Mouse (Mus musculus): ENCODE data around the gene Zfyve16. TPM values are rescaled to one million over a fixed set of nuclear protein-coding genes. Genes with fewer than 3 reads are reported as not detected.

Gene Zfyve16
- 10.0 and 10.3 TPM in 2 replicates for polyA plus RNA-seq (2016; fragmentation: Nextera tagmentation; extraction: Ambion mirVana)

DNA sequence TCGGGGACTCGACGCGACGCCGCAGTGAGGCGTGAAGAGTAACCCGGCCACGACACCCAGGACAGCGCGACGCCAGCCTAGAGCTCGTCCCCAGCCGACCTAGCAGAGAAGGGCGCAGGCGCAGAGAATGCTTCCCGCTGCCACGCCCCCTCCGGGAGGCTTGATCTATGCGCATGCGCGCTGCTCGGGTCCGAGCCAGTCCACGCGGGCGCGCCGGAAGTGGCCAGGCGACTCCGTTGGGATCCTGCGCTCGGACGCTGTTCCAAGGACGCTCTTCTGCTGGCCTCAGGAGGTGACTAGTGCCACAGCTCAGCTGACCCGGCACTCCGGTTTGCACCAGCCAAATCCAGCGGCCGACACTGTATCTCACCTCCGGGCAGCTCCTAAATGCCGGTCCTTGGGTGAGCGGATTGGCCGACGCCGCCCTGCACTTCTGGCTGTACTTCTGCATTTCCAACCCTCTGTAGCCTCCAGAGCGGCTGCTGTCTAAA, at the start of gene Zfyve16:
Gene Zfyve16 (minus strand): TSS at position 148 of the 491 bp plus-strand sequence.
- peaks cover 14% of the 10 kb centered on the region for H3K4me1 ChIP-seq
- H3K27me3 ChIP-seq (ENCODE audit: poor library complexity, severe bottlenecking) = no peaks in the 10 kb centered on the region
- peak within 1 kb of the TSS; percentile 75 for H3K4me3 ChIP-seq
- WGBS = 0% methylated on average over 46 of the region's 46 CpGs
- H3K9me3 ChIP-seq = no peaks in the 10 kb centered on the region
- peak; percentile 98 for DNase-seq (ENCODE audit: extremely low spot score, low spot score)
- H3K27ac ChIP-seq = peak within 1 kb of the TSS; percentile 92
- H3K36me3 ChIP-seq (replicated peaks) = no peaks in the 10 kb centered on the region; the same call in 1 of the 2 replicates

DNA sequence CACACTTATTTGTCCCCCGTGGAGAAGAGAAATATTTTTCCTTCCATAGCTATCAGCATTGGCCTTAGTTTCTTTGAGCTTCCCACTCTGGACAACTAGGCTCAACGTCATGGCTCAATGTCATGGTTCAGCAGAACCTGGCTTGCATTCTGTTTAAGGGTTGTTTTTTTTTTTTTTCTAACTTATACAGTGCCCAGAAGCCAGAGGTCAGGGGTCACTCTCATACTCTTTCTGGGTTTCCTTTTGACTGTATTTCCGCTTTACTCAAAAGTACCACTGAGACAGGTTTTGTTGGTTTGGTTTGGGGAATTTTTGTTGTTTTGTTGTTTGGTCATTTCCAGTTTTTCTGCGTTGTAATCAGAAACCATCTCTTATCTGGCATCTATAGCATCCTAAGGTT, 47.5 kb upstream of the Zfyve16 start:
- Histone ChIP-seq H3K36me3 (replicated peaks) (no peaks in the 10 kb centered on the region), H3K27ac (no peak overlapping the region), H3K4me1 (peaks cover 11% of the 10 kb centered on the region), H3K4me3 (no peak overlapping the region), H3K27me3 (ENCODE audit: poor library complexity, severe bottlenecking) (no peaks in the 10 kb centered on the region), H3K9me3 (no peaks in the 10 kb centered on the region)
- WGBS = 84% methylated on average over 4 of the region's 4 CpGs
- no peak for DNase-seq (ENCODE audit: extremely low spot score, low spot score)

DNA sequence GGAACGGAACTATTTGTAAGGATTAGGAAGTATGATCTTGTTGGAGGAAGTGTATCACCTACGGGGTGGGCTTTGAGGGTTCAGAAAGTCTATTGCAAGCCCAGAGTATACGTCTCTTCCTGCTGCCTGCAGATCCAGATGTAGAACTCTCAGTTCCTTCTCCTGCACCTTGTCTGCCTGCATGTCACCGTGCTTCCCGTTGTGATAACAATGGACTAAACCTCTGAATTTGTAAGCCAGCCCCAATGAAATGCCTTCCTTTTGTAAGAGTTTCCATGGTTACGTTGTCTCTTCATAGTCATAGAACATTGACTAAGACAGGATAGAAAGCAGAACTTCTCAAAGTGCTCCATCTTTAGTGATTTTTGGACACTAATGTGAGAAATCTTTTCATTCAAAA, 46.0 kb upstream of the Zfyve16 start:
- Histone ChIP-seq H3K4me1 (peaks cover 11% of the 10 kb centered on the region), H3K27ac (no peak overlapping the region), H3K27me3 (ENCODE audit: poor library complexity, severe bottlenecking) (no peaks in the 10 kb centered on the region), H3K9me3 (no peaks in the 10 kb centered on the region), H3K4me3 (no peak overlapping the region), H3K36me3 (replicated peaks) (no peaks in the 10 kb centered on the region)
- no peak for DNase-seq (ENCODE audit: extremely low spot score, low spot score)
- 67% methylated on average over 6 of the region's 6 CpGs for WGBS

DNA sequence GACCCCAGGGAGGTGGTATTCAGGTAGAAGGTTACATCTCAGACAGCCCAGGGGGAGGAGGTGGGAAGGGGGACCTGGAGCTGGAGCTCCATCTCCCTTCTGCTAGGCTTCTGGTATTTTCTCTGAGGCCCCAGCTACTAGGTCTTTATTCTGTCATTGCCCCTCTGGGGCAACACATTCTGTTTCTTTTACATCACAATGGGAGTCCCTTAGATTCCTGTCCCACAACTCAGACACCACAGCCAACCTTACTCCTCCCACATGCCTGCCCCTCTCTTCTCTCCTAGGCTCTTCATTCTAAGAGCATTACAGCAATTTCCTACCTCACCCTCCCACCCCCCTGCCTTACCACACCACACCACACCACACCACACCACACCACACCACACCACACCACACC, 45.4 kb upstream of the Zfyve16 start, which contains the start of gene Spz1:
Gene Spz1 (minus strand): TSS at position 101 of the 400 bp plus-strand sequence.
- Histone ChIP-seq H3K27me3 (ENCODE audit: poor library complexity, severe bottlenecking) (no peaks in the 10 kb centered on the region), H3K27ac (no peak within 1 kb of the TSS), H3K36me3 (replicated peaks) (no peaks in the 10 kb centered on the region), H3K9me3 (no peaks in the 10 kb centered on the region), H3K4me3 (no peak within 1 kb of the TSS), H3K4me1 (peaks cover 11% of the 10 kb centered on the region)
- DNase-seq (ENCODE audit: extremely low spot score, low spot score) = no peak

- Histone ChIP-seq H3K4me1 (peaks cover 17% of the 10 kb centered on the region), H3K9me3 (no peaks in the 10 kb centered on the region), H3K36me3 (replicated peaks) (no peaks in the 10 kb centered on the region), H3K4me3 (no peak overlapping the region), H3K27ac (no peak overlapping the region), H3K27me3 (ENCODE audit: poor library complexity, severe bottlenecking) (no peaks in the 10 kb centered on the region)
- WGBS = 83% methylated on average over 5 of the region's 5 CpGs
- DNase-seq (ENCODE audit: extremely low spot score, low spot score) = no peak
Measured at GRCm38 (mm10) chr13:92559429-92559828, 28.8 kb upstream of the Zfyve16 start.

GRCm38 (mm10) chr13:92557229-92557628, 26.6 kb upstream of the Zfyve16 start:
- H3K36me3 ChIP-seq (replicated peaks) = no peaks in the 10 kb centered on the region
- peak overlapping the region; percentile 11; the same call in 1 of the 2 replicates for H3K27ac ChIP-seq
- WGBS = 57% methylated on average over 2 of the region's 2 CpGs
- no peak overlapping the region for H3K4me3 ChIP-seq
- H3K4me1 ChIP-seq = peaks cover 17% of the 10 kb centered on the region
- H3K27me3 ChIP-seq (ENCODE audit: poor library complexity, severe bottlenecking) = no peaks in the 10 kb centered on the region
- DNase-seq (ENCODE audit: extremely low spot score, low spot score) = no peak
- no peaks in the 10 kb centered on the region for H3K9me3 ChIP-seq

DNA sequence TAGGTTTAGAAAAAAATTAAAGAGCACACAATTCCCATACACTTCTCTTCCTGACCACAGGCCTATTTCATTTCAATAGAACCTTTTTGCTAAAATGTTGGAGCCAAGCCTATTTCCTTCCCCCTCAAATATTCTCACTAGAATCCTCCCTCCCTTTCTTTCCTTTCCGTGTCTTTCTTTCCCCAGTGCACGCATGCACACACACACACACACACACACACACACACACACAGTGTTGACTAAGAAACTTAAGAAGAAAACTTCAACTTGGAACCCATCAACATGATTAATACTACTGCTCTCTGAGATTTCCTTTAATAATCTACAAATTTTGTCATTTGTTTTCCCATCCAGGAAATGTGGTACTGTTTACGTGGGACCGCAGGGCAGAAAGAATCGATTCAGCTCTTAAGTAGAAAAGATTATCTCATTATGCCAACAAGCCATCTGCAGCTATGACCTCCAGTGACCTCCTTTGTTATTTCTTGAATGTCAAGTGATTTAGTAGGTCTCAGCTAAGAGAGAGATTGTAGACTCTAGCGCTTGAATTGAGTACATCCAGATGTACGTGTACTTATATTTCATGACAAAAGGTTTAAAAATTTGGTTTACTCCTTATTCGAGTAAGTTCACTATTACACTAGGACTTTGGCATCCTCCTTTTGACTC, 25.9 kb upstream of the Zfyve16 start:
- 53% methylated on average over 8 of the region's 8 CpGs for WGBS
- no peak overlapping the region for H3K27ac ChIP-seq

GRCm38 (mm10) chr13:92547093-92547492, 16.4 kb upstream of the Zfyve16 start:
- Histone ChIP-seq H3K9me3 (peaks cover 25% of the 10 kb centered on the region), H3K27ac (no peak overlapping the region), H3K36me3 (replicated peaks) (no peaks in the 10 kb centered on the region), H3K4me1 (no peaks in the 10 kb centered on the region), H3K4me3 (no peak overlapping the region), H3K27me3 (ENCODE audit: poor library complexity, severe bottlenecking) (no peaks in the 10 kb centered on the region)
- no peak for DNase-seq (ENCODE audit: extremely low spot score, low spot score)
- 88% methylated on average over 4 of the region's 4 CpGs for WGBS

More for the DNA sequence above, 25.9 kb upstream of the Zfyve16 start:
- no peaks in the 10 kb centered on the region for H3K36me3 ChIP-seq (replicated peaks)
- peaks cover 17% of the 10 kb centered on the region for H3K4me1 ChIP-seq
- H3K9me3 ChIP-seq = peaks cover 6% of the 10 kb centered on the region; the same call in 1 of the 2 replicates
- H3K27me3 ChIP-seq (ENCODE audit: poor library complexity, severe bottlenecking) = no peaks in the 10 kb centered on the region
- no peak overlapping the region for H3K4me3 ChIP-seq
- no peak for DNase-seq (ENCODE audit: extremely low spot score, low spot score)

- Histone ChIP-seq H3K4me1 (no peaks in the 10 kb centered on the region), H3K27me3 (ENCODE audit: poor library complexity, severe bottlenecking) (no peaks in the 10 kb centered on the region), H3K4me3 (no peak overlapping the region), H3K9me3 (no peaks in the 10 kb centered on the region), H3K36me3 (replicated peaks) (no peaks in the 10 kb centered on the region), H3K27ac (no peak overlapping the region)
- WGBS = 87% methylated on average over 6 of the region's 6 CpGs
- DNase-seq (ENCODE audit: extremely low spot score, low spot score) = no peak
Measured at GRCm38 (mm10) chr13:92540997-92541396, 10.3 kb upstream of the Zfyve16 start.

DNA sequence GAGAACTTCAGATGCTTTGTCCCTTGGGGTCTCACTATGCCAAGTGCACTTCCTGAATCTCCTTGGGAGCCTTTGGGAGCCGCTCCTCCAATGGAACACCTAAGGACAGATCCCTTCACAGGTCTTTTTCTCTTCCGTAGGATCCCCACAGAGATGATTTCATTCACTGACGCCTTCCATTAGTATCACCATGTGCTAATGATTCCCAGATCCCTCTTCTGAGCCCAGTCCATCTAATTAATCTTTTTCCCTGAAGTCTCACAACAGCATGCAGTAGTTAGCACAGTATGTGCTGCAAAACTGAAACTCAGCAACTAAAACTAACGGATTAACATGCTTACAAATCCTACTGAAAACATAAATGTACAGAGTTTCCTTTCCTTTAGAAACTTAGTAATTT, 8.5 kb upstream of the Zfyve16 start:
- Histone ChIP-seq H3K36me3 (replicated peaks) (no peaks in the 10 kb centered on the region), H3K4me3 (no peak overlapping the region), H3K4me1 (no peaks in the 10 kb centered on the region), H3K27ac (no peak overlapping the region), H3K9me3 (no peaks in the 10 kb centered on the region), H3K27me3 (ENCODE audit: poor library complexity, severe bottlenecking) (no peaks in the 10 kb centered on the region)
- DNase-seq (ENCODE audit: extremely low spot score, low spot score) = no peak
- 67% methylated on average over 4 of the region's 4 CpGs for WGBS

GRCm38 (mm10) chr13:92533801-92534200, 3.1 kb upstream of the Zfyve16 start:
- 65% methylated on average over 2 of the region's 2 CpGs for WGBS
- no peak overlapping the region for H3K27ac ChIP-seq
- H3K36me3 ChIP-seq (replicated peaks) = no peaks in the 10 kb centered on the region; the same call in 1 of the 2 replicates
- DNase-seq (ENCODE audit: extremely low spot score, low spot score) = no peak
- H3K4me1 ChIP-seq = peaks cover 14% of the 10 kb centered on the region
- H3K9me3 ChIP-seq = no peaks in the 10 kb centered on the region
- H3K4me3 ChIP-seq = no peak overlapping the region
- no peaks in the 10 kb centered on the region for H3K27me3 ChIP-seq (ENCODE audit: poor library complexity, severe bottlenecking)

DNA sequence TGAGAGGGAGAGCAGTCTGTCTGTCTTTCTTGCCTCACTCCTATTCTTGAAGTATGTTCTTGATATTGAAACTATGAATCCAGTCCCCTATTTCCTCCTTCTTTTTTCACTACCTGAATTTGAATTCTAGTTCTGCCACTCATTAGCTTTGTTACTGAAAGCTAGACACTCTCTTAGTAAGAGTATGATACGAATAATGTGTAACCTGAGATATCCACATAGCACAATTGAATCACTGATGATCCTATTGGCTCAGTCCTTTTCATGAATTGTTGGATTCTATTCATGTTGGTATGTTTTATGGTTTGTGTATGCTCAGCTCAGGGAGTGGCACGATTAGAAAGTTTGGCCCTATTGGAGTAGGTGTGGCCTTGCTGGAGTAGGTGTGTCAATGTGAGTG, 1.5 kb upstream of the Zfyve16 start:
- H3K4me3 ChIP-seq = no peak overlapping the region
- no peaks in the 10 kb centered on the region for H3K9me3 ChIP-seq
- H3K36me3 ChIP-seq (replicated peaks) = no peaks in the 10 kb centered on the region; the same call in 1 of the 2 replicates
- no peak for DNase-seq (ENCODE audit: extremely low spot score, low spot score)
- 84% methylated on average over 2 of the region's 2 CpGs for WGBS
- peaks cover 14% of the 10 kb centered on the region for H3K4me1 ChIP-seq
- no peak overlapping the region for H3K27ac ChIP-seq
- no peaks in the 10 kb centered on the region for H3K27me3 ChIP-seq (ENCODE audit: poor library complexity, severe bottlenecking)

GRCm38 (mm10) chr13:92531237-92531636, 569 bp upstream of the Zfyve16 start:
- H3K36me3 ChIP-seq (replicated peaks) = no peaks in the 10 kb centered on the region; the same call in 1 of the 2 replicates
- DNase-seq (ENCODE audit: extremely low spot score, low spot score) = no peak
- 6% methylated on average over 15 of the region's 15 CpGs for WGBS

More at GRCm38 (mm10) chr13:92531237-92531636, 569 bp upstream of the Zfyve16 start:
- H3K27ac ChIP-seq = peak overlapping the region; percentile 92
- H3K27me3 ChIP-seq (ENCODE audit: poor library complexity, severe bottlenecking) = no peaks in the 10 kb centered on the region
- H3K4me1 ChIP-seq = peaks cover 14% of the 10 kb centered on the region
- H3K4me3 ChIP-seq = peak overlapping the region; percentile 75
- no peaks in the 10 kb centered on the region for H3K9me3 ChIP-seq
